In the genomic region with DNA sequence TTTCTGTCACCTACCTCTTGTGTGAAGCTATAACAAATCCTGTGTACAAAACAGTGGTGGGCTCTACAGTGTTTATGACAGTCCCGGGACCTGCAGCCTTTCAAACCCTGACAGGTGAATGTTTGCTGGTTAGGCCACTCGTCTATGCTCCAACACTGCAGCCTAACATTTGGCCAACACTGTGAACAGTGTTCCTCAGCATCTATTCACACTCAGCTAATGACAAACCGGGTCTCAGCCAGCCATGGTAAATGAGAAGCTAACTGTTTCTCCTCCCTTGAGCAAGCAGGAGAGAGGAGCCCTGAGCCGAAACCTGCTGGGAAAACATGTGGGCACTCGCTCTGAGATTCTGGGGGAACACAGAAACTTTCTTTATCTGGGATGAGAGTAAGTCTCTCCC, we compare ENCODE assay signal across 16 mouse cellular contexts.
A peak's percentile ranks its signal among the peaks of the same experiment; 100 is the strongest.
DNase-seq lines count a peak whose midpoint lies in the region.
"Had no signal": no experiment of that assay in that cellular context is flagged by ENCODE, and none has a peak within 500 bp of the region (broad histone marks: within the 10 kb centered on the region; RNA-seq: fewer than 3 reads in every experiment).

No protein-coding gene starts in this region.

- no peaks in the 10 kb centered on the region for H3K36me3 ChIP-seq in heart, embryonic 10.5 days
- H3K36me3 ChIP-seq: G1E had no signal

- DNase-seq in heart, adult 11 months, result peak; percentile 72
- DNase-seq in heart, postnatal 25 days (ENCODE audit: low spot score), result no peak
- DNase-seq in heart, embryonic 10.5 days (ENCODE audit: low spot score), result peak; percentile 63
- DNase-seq in heart, adult 18-20 months, result no peak
- DNase-seq: adrenal gland, adult 2 months; adrenal gland, adult 8-10 months; adrenal gland, postnatal 10 days; adrenal gland, postnatal 14 days; adrenal gland, postnatal 25 days; adrenal gland, postnatal 36 days; B cell, adult 2 months; cerebellum, adult 11 months; cerebellum, adult 11-12 months; cerebellum, adult 18-20 months had no signal

- no peaks in the 10 kb centered on the region for H3K9me3 ChIP-seq in heart, embryonic 10.5 days
- H3K9me3 ChIP-seq: G1E had no signal

- intact Hi-C loops in heart, postnatal 25 days (cut with DNase I), result no loop called here

- H3K4me1 ChIP-seq in heart, embryonic 10.5 days, result no peaks in the 10 kb centered on the region

- no peak overlapping the region for H3K27ac ChIP-seq in heart, embryonic 10.5 days

- H3K4me3 ChIP-seq in heart, embryonic 10.5 days, result no peak overlapping the region

- peaks cover 5% of the 10 kb centered on the region; the same call in 1 of the 2 replicates for H3K27me3 ChIP-seq in heart, embryonic 10.5 days (ENCODE audit: insufficient read depth, poor library complexity, severe bottlenecking)
- H3K27me3 ChIP-seq: Patski had no signal

- WGBS in heart, embryonic 10.5 days, result 86% methylated on average over 5 of the region's 5 CpGs

Comparison
In these comparisons a context has a peak if more than half of its experiments do, and no peak if none do; other contexts are left out.
1. DNase-seq: peak in heart, adult 11 months (single experiment) and heart, embryonic 10.5 days (single experiment); none in heart, postnatal 25 days (single experiment) and heart, adult 18-20 months (0 of 2).